Mouse (Mus musculus) cerebellum, postnatal 14 days (tissue): ENCODE results near the gene Clcn5.
A peak's percentile ranks its signal among the peaks of the same experiment; 100 is the strongest.

Experiments
- DNase-seq, 2 experiments: peaks; one replicate each; pipeline ENCODE4 v3.0.0; 2021; ENCODE audit warnings: mixed read lengths in 2 of 2

Clcn5 gene

DNA sequence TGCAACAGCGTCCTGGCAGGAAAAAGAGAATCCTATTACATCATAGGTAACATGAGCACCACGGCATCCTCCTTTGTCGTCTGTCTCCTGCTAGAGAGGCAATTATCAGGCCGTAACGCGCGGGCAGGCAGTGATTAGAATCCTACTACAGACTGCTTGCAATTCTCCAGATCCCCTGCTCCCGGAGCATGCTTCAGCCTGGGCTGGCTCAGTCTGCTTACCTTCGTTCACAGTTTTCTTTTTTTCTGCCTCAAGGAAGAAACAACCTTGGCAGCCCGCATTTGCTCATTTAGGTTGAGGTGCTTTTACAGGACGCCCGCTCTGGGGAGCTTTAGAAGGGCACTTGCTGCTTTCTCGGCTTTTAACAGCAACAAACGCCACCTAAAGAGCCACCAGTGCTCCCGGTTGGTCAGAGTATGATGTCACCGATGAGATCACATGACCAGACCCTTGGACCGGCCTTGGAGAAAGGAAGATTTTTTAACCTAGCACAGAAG lies 130.8 kb downstream of the Clcn5 start:
- DNase-seq = peak; percentile 65 to 72

- DNase-seq = peak; percentile 8 to 26
Observed at GRCm38 (mm10) chrX:7187455-7188310, 131.5 kb downstream of the Clcn5 start.

DNA sequence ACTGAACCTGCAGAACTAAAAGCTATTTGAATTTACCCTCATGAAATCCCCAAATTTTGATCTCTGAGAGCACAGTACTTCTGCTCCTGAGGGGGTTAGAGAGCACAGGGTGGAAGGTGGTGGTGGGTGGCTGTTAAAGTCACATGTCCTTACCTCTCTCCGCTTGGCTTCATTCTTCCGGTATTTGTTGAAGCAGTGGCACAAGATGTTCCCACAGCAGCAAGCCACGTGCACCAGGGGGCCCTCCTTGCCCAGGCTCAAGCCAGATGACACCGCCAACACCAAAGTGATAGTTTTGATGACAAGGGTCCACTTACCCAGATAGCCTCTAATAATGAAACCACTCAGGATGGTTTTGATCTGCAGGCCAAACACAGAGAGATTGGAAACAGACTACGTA lies 149.0 kb downstream of the Clcn5 start:
- no peak for DNase-seq

GRCm38 (mm10) chrX:7168799-7169198 lies 150.4 kb downstream of the Clcn5 start:
- no peak for DNase-seq

DNA sequence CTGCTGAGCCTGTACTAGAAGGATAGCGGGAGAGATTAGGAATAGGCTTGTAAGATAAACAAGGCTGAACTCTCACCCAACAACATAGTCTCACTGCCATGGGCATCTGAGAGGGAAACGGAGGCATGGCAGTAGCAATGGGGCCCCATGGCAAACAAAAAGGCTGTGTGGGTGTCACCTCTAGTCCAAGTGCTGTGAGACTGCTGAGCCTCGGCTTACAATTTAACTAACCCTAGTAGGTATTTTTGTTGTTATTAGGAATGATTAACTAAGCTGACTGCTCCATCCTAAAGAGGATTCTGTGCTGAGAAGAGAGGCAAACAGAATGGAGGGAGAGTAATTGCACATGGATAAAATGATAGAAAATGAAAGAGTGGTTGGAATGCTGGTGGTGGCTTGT lies 161.2 kb downstream of the Clcn5 start:
- DNase-seq = no peak

GRCm38 (mm10) chrX:7156026-7156732 lies 163.0 kb downstream of the Clcn5 start:
- no peak for DNase-seq

GRCm38 (mm10) chrX:7150129-7150528 lies 169.0 kb downstream of the Clcn5 start:
- no peak for DNase-seq

GRCm38 (mm10) chrX:7146156-7146555 lies 173.0 kb downstream of the Clcn5 start:
- DNase-seq = no peak

- DNase-seq = no peak
Observed at GRCm38 (mm10) chrX:7121618-7122280, 197.4 kb downstream of the Clcn5 start.

DNA sequence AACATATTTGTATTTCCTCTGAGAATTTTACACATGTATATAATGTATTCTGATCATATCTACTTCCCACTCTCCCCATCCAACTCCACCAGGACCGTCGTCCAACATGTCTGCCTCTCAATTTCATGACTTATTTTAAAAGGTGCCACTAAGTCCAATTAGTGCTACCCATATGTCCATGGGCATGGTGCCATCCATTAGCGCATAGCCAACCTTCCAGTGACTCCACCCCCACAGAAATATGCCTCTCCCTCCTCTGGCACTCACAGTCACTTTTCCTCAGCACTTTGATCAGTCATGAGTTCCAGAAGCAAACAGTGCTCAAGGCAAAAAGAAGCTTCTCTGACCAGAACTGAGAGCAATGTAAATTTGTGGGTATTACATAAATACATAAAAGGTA lies 204.3 kb downstream of the Clcn5 start:
- peak in 1 of 2 experiments; percentile 1 for DNase-seq
